15 mouse cellular contexts compared by ENCODE assay signal in genomic region chr6:28074470-28074869, GRCm38 (mm10).
"Had no signal": no experiment of that assay in that cellular context is flagged by ENCODE, and none has a peak within 500 bp of the region (broad histone marks: within the 10 kb centered on the region; RNA-seq: fewer than 3 reads in every experiment).

No protein-coding gene starts in this region.

- H3K9ac ChIP-seq: neural tube, embryonic 15.5 days; stomach, embryonic 15.5 days had no signal

- H3K4me2 ChIP-seq: neural tube, embryonic 15.5 days; stomach, embryonic 15.5 days had no signal

- H3K27ac ChIP-seq: neural tube, embryonic 15.5 days; stomach, embryonic 15.5 days; stomach, postnatal 0 days had no signal

- H3K4me1 ChIP-seq: neural tube, embryonic 15.5 days; stomach, embryonic 15.5 days had no signal

- H3K36me3 ChIP-seq: neural tube, embryonic 15.5 days; stomach, embryonic 15.5 days had no signal

- H3K4me3 ChIP-seq: neural tube, embryonic 15.5 days; stomach, embryonic 15.5 days had no signal

- H3K27me3 ChIP-seq: neural tube, embryonic 15.5 days; stomach, embryonic 15.5 days had no signal

- H3K9me3 ChIP-seq: neural tube, embryonic 15.5 days; stomach, embryonic 15.5 days had no signal

- DNase-seq: retina, postnatal 1 day; right cerebral cortex, adult 18-20 months; right cerebral cortex, postnatal 14 days; right cerebral cortex, postnatal 25 days; right cerebral cortex, postnatal 4 days; spleen, adult 18-20 months; thymus, adult 18-20 months; thymus, adult 2 months; thymus, postnatal 14 days; thymus, postnatal 25 days; thymus, postnatal 36 days; thymus, postnatal 4 days had no signal
